Mouse (Mus musculus) mouse trophoblast stem cell (cell line): ENCODE results near the gene Otud7b.

ENCODE experiments used
- in situ Hi-C, 2 experiments: fragments of 300-500 bp; cut with MseI, MboI; formaldehyde crosslinking; loops; 2 replicates in 1 of 2; 3 replicates in 1 of 2; pipeline ENCODE4 v1.15.1; 2025

The Otud7b gene

DNA sequence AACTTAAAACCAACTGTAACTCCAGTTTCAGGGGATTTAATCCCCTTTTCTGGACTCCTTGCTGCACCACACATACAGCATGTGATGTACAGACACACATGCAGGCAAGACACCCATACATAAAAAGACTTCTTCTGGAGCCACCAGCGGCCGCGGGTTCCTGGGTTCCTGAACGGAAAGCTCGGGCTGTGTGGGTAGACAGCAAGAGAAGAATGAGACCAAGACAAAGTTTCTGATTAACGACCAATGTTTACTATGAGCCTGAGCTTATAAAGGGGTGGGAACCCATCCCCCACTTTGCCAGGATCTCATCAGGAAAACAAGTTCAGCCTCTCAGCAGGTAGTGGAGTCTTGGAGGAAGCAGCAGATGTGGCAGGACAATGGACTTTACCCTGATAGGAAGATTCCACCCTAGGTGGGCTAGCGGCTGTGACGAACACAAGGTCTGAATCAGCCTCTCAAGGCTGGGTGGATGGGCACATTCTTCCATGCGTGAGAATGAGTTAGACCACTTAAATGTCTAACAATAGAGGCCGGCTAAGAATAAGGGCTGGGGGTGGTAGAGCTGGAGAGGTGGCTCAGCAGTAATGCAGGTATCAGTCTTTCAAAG is 20.1 kb upstream of the Otud7b start:
- in situ Hi-C loops, result loop anchor here in 1 of 2 experiments (5.0 kb wide), 1 partner anchor 63 kb away; no protein-coding TSS in a partner anchor

DNA sequence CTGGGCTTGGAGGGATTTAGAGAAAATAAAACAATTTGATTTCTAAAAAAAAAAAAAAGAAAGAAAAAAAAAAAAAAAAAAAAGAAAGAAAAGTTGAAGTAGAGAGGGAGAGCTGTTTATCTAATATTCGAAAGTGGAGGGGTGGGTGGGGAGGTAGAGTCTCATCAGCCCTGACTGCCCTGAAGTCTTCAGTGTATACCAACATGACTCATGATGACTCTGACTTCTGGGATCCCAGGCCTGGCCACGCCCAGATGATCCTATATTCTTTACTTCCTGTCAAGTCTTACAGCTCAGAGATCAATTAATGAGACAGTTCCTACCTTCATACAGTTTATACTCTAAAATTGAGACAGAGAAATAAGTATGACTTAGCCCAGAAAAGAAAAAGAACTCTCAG is 17.1 kb upstream of the Otud7b start:
- in situ Hi-C loops, result loop anchor here in 1 of 2 experiments (5.0 kb wide), 1 partner anchor 60 kb away; no protein-coding TSS in a partner anchor

DNA sequence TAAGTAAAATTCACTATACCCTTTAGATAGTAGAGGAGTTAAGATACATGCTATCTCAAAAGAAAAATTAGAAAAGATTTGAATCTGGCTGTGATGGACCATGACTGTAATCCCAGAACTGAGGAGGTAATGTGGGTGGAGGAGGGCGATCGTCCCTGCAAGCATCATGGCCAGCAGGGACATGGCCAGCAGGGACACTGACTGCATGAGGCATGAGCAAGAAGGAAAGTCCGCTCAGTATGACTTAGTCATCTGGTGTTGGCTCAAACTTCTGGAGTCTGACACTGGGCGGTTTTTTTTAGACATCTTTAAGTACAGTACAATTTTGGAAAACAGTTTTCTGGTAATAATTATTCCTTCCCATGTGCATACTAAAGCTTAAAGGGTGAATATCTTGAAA is 16.5 kb upstream of the Otud7b start:
- in situ Hi-C loops, result loop anchor here in 1 of 2 experiments (5.0 kb wide), 1 partner anchor 60 kb away; no protein-coding TSS in a partner anchor

DNA sequence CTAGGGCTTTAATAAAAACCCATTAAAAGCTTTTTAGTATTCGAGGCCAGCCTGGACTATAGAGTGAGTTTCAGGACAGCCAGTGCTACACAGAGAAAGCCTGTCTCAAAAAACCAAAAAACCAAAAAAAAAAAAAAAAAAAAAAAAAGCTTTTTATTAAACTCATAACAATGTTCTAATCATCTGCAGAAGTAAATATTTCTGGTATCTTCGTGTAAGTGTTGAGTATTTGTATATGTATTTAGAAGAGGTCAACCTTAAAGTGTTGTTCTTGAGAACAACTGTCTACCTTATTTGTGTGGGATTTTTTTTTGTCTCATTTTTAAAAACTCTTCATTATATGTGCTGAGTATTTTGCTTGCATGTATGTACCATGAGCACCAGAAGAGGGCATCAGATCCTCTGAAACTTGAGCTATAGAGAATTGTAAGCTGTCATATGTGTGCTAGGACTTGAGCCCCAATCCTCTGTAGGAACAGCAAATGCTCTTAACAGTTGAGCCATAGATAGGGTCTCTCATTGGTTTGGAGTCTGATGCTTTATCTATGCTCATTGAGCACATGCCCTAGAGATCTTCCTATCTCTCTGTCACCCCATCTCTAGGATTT is 14.3 kb upstream of the Otud7b start:
- in situ Hi-C loops, result loop anchor here in 1 of 2 experiments (5.0 kb wide), 1 partner anchor 57 kb away; no protein-coding TSS in a partner anchor

DNA sequence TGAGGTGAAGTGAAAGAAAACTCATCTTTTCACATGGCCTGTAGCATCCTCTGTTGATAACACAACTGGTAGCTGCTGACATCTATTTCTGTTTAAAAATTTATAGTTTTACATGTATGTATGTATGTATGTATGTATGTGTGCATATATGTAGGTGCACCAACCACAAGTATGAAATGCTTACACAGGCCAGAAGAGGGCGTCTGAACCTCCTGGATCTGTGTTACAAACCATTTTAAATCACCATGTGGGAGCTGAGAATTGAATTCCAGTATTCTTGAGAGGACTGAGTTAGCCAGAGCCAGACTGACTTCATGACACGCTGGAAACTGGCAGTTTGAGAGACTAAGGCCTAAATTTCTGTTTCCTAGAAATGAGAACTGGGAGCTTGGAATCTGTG is 13.2 kb upstream of the Otud7b start:
- in situ Hi-C loops, result no loop called here

DNA sequence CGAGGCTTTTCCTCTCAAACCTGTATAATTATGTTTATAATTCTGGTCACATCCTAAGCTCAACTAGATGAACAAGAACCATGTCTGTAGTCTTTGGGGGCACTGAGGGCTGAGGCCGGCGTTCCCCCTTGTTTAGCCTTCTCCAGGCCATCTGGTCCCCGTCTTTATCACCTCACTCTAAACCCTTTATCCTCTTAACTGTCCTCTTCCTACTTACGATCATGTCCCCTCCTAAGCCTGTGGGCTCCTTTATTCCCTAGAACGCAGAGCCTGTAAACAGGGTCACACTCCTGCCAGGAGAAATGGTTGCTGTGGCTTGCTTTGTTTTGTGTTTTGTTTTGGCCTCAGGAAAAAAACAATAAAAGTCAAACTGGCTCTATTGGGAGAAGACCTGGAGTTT is 12.4 kb upstream of the Otud7b start:
- in situ Hi-C loops, result no loop called here

DNA sequence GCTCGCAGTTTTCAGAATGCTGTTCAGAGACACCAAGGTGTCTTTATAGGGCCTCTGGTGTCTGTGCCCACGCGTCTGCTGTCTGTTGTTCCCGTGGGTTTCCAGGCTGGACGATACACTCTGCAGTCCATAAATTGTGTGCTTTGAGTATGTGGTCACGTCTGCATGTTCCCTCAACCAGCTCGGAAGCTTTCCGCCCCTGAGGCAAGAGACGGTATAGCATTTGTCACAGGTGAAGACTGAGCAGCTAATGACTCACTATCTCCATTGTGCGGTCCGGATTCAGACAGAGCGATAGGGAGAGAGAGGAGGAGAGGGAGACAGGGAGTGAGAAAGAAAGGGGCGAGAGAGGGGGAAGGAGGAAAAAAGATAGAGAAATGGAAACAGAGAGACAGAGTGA is 10.8 kb upstream of the Otud7b start:
- in situ Hi-C loops, result no loop called here

DNA sequence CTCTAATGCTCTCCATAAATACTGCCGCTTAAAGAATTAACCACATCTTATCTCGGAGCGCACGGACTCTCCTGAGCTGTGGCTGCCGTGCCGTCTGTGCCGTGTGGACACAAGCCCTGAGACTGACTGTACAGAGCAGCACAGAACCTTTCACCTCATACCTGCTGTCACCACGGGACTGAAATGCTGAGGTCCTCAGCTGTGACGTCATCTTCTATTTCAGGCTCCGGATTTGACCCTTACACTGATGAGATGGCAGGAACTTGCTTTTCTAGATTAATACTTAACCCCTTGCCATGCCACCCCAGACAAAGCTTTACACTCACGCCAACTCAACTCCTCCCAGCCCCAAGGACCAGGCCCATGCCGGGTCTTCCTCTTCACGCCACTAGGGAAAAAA is 10.1 kb upstream of the Otud7b start:
- in situ Hi-C loops, result no loop called here

DNA sequence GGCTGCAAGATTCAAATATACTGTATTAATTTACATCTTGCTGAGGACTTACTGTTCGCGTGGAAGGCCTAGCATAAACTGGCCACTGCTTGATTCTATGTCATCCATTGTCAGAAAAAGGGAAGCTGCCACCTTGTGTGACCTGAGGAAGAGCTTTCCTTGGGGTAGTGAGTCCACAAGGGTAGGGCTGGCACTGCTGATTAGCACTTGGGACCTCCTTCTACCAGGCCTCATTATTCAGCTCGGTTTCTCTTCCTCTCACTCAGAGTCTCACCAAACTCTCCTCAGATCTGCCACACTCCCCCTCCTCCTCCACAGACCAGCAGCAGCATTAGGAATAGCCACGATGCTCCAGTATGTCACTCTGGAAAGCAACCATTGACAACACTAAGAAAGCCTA is 6.2 kb upstream of the Otud7b start:
- in situ Hi-C loops, result no loop called here

DNA sequence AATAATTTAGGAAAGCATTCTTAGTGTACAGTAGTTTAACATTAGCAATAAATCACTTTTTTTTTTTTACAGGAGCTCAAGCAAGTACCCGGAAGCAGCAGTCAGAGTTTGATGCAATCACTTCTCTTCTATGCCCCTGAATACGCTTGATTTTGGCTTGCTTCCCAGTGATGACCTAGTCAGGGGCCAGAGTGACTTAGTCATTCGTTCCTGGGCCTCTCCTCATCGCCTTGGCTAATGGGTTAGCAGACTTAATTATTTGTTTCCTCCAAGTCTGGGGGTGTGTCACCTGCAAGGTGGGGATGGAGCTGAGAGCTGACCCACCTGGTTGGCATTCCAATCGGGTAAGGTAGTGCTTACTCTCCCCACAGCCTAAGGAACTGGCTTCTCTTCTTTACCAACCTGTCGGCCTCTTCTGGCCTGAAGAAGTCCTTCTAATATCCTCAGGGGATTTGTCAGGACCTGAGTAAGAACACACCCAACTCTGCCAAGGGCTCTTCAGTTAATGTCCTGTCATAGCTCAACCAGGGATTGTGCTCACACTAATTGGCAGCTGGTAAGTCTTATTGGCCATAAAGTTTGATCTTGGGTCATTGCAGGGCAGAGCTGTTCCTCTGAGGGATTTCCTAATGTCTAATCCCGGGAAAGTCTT is 5.6 kb upstream of the Otud7b start:
- in situ Hi-C loops, result no loop called here

DNA sequence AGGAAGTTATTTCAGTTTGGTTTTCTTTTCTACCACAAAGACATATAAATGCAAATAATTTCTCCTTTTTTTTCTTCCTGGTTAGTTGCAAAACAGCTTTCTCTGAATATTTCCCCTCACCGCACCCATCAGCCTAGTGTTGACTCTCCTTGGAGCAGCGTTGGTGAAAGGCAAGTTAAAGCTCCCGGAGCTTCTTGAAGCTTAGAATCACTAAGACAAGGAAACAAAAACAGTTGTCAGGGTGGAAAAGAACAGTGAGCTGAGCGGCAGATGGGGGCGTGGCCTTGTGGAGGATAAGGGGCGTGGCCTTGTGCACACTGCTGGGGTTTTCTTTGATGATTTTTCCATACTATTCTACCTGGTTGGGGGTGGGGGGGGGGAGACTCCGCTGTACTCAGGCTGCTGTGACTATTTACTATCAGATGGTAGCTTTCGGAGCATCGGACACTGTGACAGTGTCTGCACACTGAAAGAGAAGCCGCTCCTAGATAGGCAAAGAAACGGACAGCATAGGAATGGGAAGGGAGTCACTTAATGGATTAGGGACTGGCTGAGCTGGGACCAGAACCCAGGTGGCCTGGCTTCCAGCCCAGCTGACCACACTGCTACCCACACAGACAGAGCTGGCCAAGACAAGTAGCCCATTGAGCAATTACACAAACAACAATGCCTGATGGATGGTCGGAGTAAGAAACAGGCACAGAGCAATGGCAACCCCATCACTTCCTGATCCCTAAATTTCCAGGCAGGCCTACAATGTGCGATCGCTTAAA is 2.0 kb upstream of the Otud7b start:
- in situ Hi-C loops, result no loop called here

DNA sequence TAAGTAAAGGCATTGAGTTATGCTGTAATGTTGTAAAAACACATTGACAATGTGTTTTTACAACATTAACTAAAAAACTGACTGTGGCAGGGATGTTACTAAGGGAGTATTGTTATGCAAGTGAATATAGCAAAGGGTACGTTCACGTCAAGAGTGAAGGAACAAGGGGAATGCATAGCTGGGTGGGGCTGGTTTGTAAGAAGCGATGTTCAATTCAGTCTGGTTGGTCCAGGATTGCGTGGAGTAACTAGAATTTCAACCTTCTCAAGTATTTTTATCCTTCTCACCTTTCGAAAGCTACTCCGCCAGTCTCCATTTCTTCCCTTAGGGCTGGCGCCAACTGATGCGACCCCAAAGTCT is 446 bp upstream of the Otud7b start:
- in situ Hi-C loops, result no loop called here

DNA sequence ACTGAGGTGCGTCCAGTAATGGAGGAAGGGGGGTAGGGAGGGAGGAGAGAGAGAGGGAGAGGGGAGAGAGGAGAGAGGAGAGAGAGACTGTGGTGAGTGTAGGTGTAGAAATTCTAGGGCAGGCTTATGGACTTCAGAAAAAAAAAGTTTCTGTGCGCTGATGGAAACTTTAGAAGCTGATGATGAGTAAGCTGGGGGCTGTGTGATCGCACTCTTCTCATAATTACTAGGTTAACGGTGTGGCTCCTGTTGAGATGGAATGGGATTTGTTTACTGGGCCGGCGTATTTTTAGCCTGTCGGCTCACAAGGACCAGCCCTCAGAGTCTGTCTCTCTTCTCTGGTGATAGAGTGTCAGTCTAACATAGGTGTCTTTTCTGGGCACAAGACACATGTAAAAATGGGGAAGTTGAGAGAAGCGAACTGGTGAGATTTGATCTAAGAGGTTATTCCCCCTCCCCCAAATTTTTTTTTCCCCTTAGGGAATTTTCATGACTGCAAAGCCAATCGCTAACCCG is 963 bp downstream of the Otud7b start:
- in situ Hi-C loops, result no loop called here

DNA sequence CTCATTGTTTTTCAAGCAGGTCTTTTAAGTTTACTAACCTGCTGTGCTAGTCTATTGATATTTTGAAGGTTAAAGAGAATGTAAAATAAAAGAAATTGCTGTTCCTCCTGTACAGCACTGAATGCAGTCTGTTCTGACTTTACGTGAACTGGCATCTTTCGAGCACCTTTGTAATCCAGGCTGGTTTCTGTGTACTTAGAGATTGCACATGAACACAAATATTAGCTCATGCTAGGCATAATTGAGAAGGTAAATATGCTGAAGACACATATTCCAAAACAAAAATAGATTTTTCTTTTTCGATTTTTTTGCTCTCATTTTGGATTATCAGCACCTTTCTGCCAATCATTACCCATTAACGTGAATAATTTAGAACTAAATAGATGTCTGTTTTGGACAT is 1.8 kb downstream of the Otud7b start:
- in situ Hi-C loops, result no loop called here

DNA sequence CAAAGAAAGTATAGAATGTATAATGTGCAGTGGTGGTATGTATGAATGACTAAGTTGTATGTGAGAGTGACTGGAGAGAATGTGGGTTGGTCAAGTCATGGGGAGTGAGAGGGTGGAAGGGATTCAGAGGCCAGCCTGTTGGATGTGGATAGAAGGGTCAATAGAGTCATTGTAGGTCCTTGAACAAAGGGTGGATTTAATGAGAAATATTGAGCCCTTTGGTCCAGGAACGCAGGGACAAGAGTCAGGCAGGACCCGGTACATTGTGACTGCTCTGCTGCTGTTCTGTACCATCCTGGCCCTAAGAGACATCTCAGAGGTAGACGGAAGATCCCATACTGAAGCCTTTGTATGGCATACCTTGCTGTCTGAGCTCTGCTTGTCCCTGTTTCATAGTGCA is 4.0 kb downstream of the Otud7b start:
- in situ Hi-C loops, result no loop called here

DNA sequence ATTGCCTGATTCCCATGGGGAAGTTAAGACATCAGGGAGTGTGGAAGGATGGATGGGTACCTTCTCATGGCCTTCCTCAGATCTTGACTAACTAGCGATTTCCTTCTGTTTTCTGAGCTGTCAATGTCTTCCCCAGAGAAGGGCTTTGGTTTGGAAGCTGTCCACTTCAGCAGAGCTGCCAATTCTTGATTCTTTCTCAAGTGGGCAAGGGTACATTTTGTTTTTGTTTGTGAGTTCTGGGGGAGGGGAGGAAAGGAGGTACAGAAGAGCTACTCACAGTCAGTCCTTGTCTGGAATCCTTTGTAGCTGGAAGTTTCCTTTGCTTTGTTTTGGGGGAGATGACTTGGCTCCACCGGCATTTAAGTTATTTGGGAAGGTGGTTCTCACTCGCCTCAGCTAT is 8.9 kb downstream of the Otud7b start:
- in situ Hi-C loops, result no loop called here

DNA sequence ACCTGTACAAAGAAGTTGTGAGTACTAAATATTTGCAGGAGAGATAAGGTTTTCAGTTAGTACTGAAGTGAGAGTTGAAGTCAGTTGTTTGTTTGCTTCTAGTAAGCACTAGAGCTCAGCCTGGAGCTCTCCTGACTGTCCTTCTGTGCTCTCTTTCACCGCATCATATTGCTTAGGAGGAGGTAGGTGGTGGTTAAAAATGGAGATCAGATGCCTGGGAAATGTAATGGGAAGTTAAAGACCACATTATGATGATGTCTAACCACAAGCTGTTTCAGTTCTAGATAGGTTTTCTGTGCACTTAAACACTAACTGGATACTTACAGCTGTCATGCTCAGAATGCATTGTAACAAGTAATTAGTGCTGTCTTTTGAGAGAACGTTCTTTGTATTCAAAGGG is 13.8 kb downstream of the Otud7b start:
- in situ Hi-C loops, result no loop called here

DNA sequence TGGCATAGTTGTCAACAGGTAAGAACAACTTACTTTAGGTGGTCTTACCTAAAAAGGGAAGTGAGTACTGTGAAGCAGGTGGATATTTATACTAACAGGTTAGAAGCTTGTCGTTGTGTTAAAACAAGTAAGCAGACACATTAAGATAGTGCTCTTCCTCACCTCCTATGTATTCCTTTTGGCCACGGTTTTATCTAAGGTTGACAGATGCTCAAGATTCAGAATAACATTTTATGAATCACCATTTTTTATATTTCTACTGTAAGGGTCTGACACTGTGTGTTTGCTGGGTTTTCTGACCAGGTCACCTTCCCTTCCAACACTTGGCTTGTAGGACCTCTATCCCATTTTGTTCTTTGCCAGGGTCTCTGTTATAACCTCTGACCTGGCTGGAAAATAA is 14.4 kb downstream of the Otud7b start:
- in situ Hi-C loops, result no loop called here

DNA sequence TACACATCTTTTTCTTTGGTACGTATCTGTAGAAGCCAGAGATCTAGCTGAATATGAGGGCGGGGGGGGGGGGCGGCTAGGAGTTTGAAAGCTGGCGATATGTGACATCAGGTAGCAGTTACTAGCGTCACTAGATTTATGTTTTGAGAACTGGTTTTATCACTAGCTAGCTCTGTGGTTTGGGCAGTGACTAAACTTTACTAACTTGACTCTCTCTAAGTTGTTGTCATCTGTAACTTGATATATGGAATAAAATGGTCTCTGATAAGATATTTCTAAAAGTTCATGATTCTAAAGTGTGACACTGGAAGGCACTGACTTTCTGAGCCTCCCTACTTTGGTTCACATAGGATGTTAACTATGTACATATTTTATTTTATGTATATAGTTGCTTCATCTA is 19.9 kb downstream of the Otud7b start:
- in situ Hi-C loops, result no loop called here

DNA sequence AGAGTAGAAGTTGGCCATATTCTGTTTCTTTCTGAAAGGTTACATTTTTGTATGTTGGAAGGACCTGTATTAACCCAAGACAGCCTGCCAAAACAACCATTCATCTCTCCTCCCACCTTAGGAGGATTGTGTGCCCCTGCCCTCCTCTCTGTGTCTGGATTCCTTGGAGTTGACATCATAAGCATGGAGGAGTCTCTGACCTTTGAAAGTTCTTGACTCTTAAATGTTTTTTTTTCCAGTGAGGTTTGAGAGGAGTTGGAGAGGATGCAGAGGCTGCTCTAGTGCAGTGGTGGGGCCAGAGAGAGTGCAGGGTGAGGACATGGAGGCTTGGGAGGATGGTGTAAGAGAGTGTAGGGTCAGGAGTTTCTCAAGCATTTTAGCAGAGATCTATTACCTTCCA is 23.8 kb downstream of the Otud7b start:
- in situ Hi-C loops, result no loop called here

DNA sequence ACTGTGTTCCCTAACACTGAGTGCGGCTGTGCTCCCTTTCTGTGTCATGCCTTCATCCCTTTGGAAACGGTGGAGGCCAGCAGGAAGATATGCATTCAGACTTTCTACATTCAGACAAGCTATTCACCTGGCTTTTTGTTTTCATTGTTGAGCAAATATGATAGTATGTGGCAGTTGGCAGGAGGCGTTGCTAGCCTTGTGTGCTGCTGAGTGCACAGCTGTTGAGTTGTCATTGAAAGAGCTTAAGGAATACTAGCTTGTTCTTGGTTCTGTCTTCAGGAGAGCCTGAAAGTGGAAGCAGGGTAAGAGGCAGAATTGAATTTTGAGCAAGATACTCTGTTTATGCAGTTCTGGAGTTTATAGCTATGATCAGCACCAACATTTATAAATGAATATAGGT is 28.2 kb downstream of the Otud7b start:
- in situ Hi-C loops, result no loop called here

DNA sequence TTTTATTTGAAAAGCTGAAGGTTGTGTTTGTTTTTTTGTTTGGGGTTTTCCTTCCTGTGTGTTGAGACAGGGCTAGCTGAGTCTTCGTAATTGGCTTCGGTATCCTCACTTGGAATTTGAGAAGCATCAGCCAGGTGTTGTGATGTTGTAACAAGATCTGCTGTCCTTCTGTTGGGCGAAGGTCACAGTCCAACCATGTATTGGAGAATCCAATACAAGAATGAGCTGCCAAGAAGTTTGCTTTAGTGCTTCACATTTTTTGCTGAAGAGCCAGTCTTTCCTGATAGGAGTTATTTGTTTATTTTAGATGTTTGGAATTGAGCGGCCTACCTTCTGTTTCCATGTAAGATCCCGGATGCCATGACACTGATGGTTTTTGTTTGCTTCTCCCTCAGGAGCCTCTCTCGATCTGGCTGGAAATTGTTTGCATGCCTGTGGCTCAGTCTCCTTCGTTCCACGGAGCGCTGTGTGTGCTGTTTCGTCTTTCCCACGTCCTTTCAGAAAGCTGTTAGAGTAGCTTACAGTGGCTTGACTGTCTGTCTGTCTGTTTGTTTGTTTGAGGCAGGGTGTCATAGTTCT is 29.1 kb downstream of the Otud7b start:
- in situ Hi-C loops, result no loop called here
